Mouse (Mus musculus) heart, postnatal 4 days (tissue): ENCODE data around the gene Lrrc8a. TPM values are rescaled to one million over a fixed set of nuclear protein-coding genes. Genes with fewer than 3 reads are reported as not detected.

ENCODE experiments used
- DNase-seq: peaks from one replicate; pipeline ENCODE4 v3.0.0; 2021
- total RNA-seq, 2 experiments: library from RNA; stranded (reverse); gene quantifications; 2 replicates each; pipeline ENCODE4 v1.2.3; 2021

Gene Lrrc8a
- total RNA-seq, 2 experiments from 2014 or later: 56.3 to 59.2 TPM

DNA sequence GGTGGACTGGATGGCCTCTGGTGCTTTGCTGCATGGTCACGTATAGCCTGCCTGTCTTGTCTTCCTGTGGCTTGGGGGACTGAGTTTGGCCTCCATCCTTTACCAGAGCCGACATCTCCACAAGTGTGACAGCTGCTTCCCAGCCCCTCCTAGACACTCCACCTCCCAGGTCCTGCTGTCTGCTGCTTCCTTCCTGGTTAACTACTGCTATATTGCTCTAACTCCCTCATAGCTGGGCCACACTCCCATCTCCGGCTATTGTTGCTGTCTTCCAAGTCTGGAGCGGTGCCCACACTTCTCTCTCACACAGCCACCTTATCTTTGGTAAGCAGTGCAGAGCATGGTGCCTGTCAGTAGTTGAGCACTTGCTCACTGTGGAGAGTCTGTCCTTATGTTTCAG is 2.3 kb downstream of the Lrrc8a start:
- peak; percentile 82 for DNase-seq

DNA sequence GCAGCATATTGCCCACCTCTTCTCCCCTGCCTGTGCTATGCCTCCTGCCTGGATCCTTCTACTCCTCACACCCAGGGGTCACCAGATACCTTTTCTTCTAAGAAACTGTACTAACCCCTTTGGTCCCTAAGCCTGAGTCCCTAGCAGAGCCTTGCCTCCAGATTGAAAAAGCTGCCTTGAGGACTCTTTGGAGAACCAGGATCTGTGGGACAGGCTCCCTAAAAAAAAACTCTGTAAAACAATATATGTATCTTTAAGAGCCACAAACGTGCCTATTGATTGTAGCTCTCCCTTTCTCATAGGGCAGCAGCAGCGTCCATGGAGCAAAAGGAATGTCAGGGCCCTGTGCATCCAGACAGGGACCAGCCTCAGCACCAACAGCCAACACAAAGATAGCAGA is 2.8 kb downstream of the Lrrc8a start, which contains the start of gene Gm28035:
Gene Gm28035, plus strand, starts transcription at position 301 of the 400 bp plus-strand sequence.
- no peak for DNase-seq

DNA sequence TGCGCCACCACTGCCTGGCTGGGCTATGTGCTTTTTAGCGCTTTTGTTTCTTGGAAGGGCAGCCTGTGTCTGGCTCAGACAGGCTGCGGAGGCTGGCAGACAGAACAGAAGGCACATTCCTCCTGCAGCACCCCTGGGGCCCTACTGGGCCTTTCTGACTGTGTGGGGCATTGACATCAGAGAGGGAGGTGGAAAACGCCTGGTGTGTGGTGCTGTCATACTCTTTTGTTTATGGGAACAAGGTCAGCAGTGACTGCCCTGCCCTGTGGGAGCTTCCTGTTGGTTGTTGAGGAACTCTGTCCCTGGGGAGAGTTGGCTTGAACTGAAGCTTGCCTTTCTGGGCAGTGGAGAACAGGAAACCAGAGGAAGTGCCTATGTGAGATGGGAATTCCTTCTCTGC is 5.0 kb downstream of the Lrrc8a start:
- peak; percentile 72 for DNase-seq

DNA sequence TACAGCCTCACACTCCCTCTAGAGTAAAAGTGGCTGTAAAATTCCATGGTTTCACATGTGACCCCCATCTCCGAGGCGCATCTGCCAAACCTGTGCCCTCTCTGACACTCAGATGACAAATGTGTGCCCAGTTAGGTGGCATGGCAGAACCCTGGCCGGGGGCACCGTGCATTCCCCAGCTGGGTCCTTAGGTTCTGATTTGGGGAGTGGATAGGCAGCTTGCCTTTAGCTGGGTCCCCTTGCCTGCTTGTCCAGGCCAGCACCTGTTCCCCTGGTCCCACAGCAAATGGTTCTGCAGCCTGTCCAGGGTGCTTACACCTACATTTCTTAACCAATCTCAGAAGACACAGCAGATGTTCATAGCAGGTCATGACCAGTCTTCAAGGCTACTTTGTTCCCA is 5.9 kb downstream of the Lrrc8a start:
- DNase-seq: no peak

DNA sequence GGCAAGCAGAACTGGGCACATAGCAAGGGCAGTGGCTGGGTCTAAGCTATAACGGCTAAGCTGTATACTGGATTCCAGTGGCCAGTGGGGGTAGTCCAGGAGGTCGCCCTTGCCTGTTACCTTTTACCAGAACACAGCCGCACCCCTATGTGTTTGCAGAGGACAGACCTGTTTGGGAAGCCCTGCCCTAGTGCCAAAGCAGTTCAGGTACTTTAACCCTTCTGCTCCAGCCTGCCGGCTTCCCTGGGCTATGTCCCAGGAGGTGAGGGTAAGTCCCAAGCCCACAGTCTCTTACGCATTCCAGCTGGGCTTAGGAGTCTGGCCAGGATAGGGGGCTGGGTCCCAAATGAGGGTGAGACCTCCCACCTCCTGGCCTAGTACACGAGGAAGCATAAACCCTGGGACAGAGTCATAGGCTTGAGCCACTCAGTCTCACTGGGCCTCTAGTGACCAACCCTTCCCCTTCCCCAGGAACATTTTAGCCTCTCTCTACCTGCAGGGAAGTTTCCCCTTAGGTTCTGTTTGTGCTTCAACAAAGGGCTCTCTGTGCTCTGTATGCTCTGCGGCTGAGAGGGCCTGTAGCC is 7.2 kb downstream of the Lrrc8a start:
- no peak for DNase-seq

DNA sequence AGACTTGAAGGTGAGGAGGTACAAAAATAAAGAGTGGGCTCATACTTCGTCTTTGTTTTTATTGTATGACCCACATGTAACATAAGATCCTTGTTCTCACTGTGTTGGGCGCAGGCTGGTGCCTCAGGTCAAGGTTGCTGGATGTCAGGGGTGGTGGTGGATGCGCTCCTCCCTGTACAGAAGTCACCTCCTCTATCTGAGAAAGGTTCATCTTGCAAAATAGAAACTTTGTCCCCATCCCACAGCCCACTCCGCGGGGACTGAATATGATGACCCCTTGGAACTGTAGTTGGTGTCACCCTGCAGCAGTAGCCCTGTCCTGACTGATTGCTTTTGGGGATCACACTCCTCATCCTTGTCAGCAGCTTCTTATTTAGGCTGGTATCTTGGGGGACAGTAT is 9.5 kb downstream of the Lrrc8a start:
- no peak for DNase-seq

DNA sequence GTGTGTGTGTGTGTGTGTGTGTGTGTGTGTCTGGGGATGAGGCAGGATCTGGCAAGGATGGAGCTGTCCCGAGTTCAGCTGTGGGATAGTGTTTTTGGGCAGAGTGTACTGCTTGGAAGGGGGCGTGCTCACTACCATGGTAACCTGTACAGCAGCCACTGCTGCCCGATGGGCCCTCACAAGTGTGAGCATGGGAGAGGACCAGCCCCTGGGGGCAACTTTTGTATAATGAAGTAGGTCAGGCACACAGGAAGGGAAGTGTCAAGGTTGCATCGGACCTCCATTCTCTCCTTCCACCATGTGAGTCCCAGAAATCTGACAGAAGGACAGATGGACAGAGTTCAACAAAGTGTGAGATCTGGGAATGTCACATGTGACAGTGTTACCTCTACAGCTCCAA is 10.2 kb downstream of the Lrrc8a start:
- no peak for DNase-seq

DNA sequence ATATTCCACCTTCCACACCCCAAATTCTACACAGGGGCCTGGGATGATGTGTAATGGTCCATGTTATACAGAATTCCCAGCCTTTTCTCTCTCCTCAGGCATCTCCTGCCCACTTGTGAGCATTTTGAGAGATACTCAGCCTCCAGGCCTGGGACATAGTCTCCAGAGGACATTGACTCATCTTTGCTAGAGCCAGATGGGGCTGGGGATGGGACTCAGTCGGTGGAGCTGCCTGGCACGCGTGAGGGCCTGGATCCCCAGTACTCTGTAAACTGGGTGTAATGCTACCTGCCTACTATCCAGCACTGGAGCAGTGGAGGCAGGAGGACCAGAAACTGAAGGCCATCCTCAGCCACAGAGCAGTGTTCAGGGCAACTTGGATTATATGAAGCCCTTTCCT is 11.7 kb downstream of the Lrrc8a start:
- DNase-seq: no peak

DNA sequence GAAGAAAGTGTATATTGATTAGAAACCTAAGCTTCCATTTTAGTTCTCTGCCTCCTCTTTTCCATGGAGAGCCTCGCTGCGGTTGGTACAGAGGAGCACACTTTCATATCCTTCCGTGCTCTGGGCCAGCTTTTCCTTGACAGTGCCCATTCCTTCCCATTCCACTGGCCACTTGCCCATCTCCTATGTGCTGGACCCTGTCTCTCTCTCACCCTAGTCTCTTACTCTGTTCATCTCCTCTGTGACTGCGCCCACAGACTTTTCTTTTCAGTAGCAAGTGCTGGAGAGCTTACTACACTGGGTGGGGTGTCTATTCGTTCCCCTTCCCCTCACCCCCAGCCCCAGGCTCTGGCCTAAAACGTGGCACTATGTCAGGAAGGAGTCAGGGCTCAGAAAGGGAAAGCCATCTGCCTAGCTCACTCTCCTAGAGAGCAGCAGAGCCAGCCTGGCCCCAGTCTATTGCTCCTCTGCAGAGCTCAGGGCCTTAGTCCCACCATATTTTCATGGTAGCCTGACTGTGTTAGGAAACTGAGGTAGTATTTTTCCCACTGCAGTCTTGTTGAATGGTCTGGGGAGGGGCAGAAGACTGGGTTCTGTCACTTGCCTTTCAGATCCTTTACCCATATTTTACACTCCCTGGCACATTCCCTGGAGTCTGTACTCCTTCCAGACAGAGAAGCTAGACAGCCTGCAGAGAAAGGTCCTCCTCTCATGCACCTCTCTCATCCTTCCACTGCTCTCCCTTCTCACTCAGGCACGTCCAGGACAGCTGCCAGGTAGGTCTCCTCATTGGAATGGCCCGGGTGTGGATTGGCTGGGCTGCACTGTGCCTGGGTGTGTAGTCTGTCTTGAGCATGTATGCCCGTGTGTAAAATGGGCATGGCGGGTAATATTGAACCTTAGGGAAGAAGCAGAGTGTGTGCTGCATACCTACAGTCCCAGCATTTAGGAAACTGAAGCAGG is 12.9 kb downstream of the Lrrc8a start:
- no peak for DNase-seq

DNA sequence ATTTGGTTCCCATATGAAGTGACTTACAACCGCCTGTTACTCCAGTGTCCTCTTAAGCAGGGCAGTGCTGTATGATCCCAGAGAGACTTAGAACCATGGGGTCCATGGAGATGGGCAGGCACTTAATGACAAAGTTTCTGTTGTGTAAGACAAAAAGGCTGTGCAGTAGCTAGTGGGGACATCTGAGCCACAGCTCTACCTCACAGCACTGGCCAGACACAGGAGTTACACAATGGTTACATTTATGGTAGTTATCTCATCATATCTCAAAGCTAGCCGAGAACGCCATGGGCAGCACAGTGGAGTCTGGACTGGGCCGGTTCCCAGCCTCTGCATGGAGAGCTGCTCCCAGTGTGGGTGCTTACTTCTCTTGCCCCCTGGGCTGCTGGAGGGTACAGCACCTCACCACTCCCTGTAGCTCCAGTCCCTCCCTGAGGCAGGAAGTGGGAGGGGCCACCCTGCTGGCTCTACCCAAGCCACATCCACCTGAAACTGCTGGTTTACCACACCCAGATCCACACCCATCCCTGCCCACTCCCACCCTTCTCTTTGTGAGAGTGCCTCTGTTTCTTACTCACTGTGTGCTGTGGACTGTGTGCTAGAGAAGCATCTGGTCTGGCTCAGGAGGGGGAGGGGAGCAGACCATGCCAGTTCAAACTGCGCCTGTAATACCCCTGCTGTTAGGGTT is 14.0 kb downstream of the Lrrc8a start:
- DNase-seq: no peak

DNA sequence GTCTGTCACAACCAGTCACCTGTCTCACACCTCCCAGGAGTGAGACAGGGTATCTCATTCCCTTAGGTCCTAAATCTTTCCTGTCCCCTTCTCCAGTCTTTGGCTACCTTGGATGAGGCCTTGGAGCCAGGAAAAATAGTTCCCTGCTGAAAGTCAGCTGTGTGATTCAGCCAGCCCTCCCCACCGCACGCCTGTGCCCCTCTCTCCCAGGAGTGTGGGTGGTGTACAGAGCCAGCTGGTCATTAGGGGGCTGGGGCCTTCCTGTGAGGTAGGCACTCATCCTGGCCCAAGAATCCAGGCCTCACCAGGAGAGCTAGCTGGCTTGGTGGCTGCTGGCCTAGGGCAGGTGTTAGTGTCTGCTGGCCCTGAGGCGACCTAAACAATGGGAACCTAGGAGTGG is 15.0 kb downstream of the Lrrc8a start:
- DNase-seq: no peak

DNA sequence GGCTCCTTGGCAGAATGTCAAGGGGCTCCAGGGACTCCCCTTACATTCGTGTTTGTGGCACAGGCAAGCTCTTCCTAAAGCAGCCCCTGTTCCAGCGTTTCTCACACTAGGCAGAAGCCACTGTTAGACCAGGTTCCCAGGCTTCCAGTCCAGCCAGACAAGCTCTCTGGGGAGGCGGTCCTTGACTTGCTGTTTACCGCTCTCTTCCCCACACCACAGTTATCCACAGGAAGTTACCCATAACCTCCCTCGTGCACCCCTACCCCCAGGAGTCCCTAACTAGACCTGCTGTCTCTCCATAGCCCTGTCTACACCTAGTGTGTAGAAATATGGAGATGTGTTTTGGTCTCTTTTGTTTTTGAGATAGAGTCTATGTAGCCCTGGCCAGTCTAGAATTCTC is 16.3 kb downstream of the Lrrc8a start:
- DNase-seq: no peak

DNA sequence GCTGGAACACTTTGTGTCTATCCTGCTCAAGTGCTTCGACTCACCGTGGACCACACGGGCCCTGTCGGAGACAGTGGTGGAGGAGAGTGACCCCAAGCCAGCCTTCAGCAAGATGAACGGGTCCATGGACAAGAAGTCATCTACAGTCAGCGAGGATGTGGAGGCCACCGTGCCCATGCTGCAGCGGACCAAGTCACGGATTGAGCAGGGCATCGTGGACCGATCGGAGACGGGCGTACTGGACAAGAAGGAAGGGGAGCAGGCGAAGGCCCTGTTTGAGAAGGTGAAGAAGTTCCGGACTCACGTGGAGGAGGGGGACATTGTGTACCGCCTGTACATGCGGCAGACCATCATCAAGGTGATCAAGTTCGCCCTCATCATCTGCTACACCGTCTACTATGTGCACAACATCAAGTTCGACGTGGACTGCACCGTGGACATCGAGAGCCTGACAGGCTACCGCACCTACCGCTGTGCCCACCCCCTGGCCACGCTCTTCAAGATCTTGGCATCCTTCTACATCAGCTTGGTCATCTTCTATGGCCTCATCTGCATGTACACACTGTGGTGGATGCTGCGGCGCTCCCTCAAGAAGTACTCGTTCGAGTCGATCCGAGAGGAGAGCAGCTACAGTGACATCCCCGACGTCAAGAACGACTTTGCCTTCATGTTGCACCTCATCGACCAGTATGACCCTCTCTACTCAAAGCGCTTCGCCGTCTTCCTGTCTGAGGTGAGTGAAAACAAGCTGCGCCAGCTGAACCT is 18.3 kb downstream of the Lrrc8a start:
- no peak for DNase-seq

DNA sequence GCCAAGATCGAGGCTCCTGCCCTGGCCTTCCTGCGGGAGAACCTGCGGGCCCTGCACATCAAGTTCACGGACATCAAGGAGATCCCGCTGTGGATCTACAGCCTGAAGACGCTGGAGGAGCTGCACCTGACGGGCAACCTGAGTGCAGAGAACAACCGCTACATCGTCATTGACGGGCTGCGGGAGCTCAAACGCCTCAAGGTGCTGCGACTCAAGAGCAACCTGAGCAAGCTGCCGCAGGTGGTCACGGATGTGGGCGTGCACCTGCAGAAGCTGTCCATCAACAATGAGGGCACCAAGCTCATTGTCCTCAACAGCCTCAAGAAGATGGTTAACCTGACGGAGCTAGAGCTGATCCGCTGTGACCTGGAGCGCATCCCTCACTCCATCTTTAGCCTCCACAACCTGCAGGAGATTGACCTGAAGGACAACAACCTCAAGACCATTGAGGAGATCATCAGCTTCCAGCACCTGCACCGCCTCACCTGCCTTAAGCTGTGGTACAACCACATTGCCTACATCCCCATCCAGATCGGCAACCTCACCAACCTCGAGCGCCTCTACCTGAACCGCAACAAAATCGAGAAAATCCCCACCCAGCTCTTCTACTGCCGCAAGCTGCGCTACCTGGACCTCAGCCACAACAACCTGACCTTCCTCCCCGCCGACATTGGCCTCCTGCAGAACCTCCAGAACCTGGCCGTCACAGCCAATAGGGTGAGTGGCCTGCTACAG is 19.3 kb downstream of the Lrrc8a start:
- DNase-seq: no peak

DNA sequence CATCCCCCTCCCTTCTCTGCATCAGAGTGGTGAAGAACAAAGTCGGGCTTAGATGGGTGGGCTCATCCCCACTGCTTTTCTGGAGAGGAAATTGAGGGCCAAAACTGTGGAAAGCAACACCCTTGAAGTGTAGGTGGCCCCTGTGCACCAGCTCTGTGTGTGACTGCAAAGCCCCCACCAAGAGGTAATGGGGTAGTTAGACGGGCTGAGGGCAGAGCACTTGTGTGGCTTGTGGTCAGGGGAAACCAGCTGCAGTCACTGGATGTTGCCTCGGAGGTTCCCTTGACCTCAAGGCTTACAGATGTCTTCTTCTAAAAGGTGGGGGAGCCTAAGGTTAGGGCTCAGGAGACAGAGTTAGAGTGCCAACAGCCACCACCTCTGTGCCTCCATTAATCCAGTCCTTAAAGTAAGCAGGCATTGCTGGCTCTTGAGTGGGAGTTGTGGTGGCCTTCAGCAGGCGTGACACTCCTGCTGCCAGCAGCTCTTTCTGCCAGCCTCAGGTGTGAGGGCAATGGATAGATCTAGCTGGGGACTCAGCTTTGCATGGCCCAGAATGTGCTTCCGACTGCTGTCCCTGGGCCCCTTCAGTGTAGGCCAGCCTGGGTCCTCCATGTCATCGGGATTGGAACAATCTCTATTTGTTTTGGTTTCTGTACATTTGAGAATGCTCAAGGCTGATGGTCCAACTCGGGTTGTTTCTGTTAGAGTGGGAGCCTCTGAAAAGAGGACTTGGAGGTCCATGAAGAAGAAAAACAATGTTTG is 20.4 kb downstream of the Lrrc8a start:
- no peak for DNase-seq

DNA sequence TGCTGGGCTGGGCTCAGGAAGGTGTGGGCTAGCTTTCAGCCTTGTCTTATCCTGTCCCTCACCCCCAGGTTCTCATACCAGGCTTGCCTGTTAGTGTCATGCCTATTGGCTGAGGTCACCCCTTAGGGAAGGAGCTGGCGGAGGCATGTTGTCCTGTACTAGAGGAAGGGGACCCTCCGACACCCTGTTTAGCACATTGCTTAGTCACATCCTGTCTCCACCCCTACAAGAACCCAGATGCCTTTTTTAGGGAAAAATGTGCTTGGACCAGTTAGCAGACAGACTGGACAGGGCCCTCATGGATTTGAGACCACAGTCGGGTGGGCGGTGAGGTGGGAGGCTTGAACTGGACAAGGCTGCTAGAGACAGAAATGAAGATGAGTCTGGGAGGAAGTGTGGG is 21.1 kb downstream of the Lrrc8a start:
- DNase-seq: peak; percentile 70

DNA sequence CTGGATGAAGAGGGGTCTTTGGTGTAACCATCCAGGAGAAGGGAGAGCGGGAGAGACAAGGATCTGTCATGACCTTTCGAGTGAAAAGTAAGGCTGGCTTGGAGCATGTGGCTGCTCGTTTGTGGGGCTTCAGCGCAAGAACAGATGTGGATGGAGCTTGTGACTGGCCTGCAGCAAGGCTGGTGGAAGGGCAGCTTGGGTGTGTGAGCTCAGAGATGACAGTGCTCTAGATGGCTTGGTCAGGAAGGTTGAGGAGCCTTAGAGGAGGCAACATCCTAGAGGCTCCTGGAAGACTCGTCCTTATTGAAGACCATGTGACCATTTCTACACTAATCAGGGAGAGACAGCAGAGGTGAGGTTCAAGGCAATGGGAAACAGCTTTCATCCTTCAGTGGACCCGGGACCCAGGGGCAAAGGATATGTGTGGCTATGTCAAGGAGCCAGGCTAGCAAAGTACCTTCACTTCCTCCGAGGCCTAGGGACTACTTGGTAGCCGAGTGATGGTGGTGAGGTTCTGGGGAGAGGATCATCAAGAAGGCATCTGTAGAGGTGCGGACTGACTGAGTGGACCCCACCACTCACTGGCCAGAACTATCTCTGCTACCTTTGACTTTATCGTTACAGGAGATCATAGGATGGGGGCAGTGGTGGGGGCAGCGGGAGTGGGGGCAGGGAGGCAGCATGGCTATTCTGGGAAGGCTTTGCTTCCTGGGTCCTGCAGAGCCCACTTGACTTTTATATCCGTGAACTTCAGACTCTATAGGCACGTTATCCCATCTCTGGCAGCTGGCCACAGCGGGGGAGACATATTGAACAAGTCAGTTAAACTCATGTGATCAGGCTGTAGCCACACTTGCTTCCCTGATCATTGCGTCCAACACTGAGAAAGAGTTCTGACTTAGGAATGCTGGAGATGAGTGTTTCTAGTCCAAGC is 21.9 kb downstream of the Lrrc8a start:
- DNase-seq: peak; percentile 49

DNA sequence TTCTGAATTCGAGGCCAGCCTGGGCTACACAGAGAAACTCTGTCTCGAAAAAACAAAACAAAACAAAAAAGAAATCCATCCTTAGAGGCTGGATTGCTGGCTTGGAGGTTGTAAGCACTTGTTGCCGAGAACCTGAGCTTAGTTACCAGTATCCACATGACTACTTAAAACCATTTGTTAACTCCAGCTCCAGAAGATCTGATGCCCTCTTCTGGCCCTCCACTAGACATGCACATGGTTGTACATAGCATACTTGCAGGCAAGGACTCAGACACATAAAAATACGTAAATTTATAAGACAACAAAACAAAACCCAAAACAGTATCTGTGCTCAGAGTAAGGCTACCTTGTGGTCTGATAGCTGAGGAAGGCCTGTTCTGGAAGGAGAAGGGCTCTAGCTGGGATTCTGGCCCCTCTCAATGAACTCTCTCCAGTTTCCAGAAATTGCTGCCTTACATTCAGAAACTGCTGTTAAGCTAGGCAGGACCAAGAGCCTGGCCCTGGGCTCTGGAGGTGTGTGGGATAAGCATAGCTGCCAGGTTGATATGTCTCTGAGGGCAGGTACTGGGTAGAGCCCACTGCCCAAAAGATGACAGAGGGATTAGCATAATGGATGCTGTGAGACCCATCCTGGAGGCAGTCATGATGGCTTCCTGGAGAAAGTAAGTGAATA is 23.7 kb downstream of the Lrrc8a start:
- no peak for DNase-seq
